Mouse (Mus musculus): ENCODE measurements around the gene Ror1.

- TF ChIP-seq HCFC1 (IDR thresholded peaks at IDR 0.05; ENCODE audit: borderline replicate concordance, insufficient read depth, low read length): no peak
- no peak for TF ChIP-seq ZC3H11A (IDR thresholded peaks at IDR 0.05; ENCODE audit: borderline replicate concordance, low read depth, low read length)
- TF ChIP-seq MAFK (IDR thresholded peaks at IDR 0.05; ENCODE audit: insufficient read depth, low read depth, low read length): no peak
- no peak for TF ChIP-seq CHD2 (IDR thresholded peaks at IDR 0.05; ENCODE audit: low read depth, low read length)
Observed at GRCm38 (mm10) chr4:100170743-100171142, 75.2 kb downstream of the Ror1 start.
